Mouse (Mus musculus) CH12.LX (cell line): ENCODE data around the gene Zfp692.

Experiments used
- CTCF ChIP-seq, 2 experiments: IDR thresholded peaks in 1 of 2; conservative IDR thresholded peaks in 1 of 2; 2 replicates each; pipeline ENCODE4 v1.5.1; 2011 to 2012; ENCODE audit warnings: low read depth in 2 of 2, low read length in 2 of 2, improper control_type of control experiment in 1 of 2, inconsistent platforms in 1 of 2, mild to moderate bottlenecking in 1 of 2, moderate library complexity in 1 of 2
- E2F4 ChIP-seq: IDR thresholded peaks from 2 replicates; pipeline ENCODE4 v1.6.1; 2011; ENCODE audit warnings: low read depth, low read length, improper control_type of control experiment; ENCODE audit not compliant: insufficient replicate concordance
- ELF1 ChIP-seq: IDR thresholded peaks from 2 replicates; pipeline ENCODE4 v1.6.1; 2014; ENCODE audit warnings: low read depth, mild to moderate bottlenecking, inconsistent platforms, low read length, improper control_type of control experiment
- EP300 ChIP-seq: IDR thresholded peaks from 2 replicates; pipeline ENCODE4 v1.6.1; 2011; ENCODE audit warnings: low read length, improper control_type of control experiment
- GABPA ChIP-seq: IDR thresholded peaks from 2 replicates; pipeline ENCODE4 v1.6.1; 2012; ENCODE audit warnings: low read depth, low read length, improper control_type of control experiment, inconsistent platforms; ENCODE audit not compliant: insufficient replicate concordance
- MAFK ChIP-seq: IDR thresholded peaks from 2 replicates; pipeline ENCODE4 v1.6.1; 2011; ENCODE audit warnings: low read length, improper control_type of control experiment; ENCODE audit not compliant: insufficient replicate concordance
- MXI1 ChIP-seq: IDR thresholded peaks from 2 replicates; pipeline ENCODE4 v1.6.1; 2011; ENCODE audit warnings: mild to moderate bottlenecking, low read depth, low read length, improper control_type of control experiment
- NRF1 ChIP-seq: IDR thresholded peaks from 2 replicates; pipeline ENCODE4 v1.6.1; 2014; ENCODE audit warnings: low read depth, mild to moderate bottlenecking, inconsistent platforms, low read length, improper control_type of control experiment, moderate library complexity
- POLR2A ChIP-seq: IDR thresholded peaks from 2 replicates; pipeline ENCODE4 v1.6.1; 2011; ENCODE audit warnings: low read depth, mild to moderate bottlenecking, improper control_type of control experiment, low read length
- RCOR1 ChIP-seq: conservative IDR thresholded peaks from 2 replicates; pipeline ENCODE4 v1.6.1; 2012; ENCODE audit warnings: low read depth, mild to moderate bottlenecking, inconsistent platforms, low read length, improper control_type of control experiment

GRCm38 (mm10) chr11:58308661-58309060, 1.8 kb downstream of the Zfp692 start:
- TF ChIP-seq POLR2A (no peak), NRF1 (no peak), MXI1 (no peak), CTCF (conservative IDR thresholded peaks at IDR 0.05 in 1 of 2, IDR thresholded peaks at IDR 0.05 in 1 of 2; ENCODE audit: low read depth in 2 of 2, low read length in 2 of 2) (no peak), EP300 (no peak), E2F4 (no peak), MAFK (no peak), RCOR1 (no peak), ELF1 (no peak), GABPA (no peak)
